Mouse (Mus musculus) CH12.LX (cell line): Measurements from ENCODE around the gene Llcfc1. TPM values are rescaled to one million over a fixed set of nuclear protein-coding genes. Genes with fewer than 3 reads are reported as not detected.

Experiments
- DNase-seq: peaks from one replicate; pipeline ENCODE4 v3.0.0-alpha.2; 2013; ENCODE audit errors: extremely low read depth
- H3K27ac ChIP-seq: 2 replicates; pipeline ENCODE4 v1.5.1; 2012; ENCODE audit warnings: low read depth, mild to moderate bottlenecking, control low read depth, moderate library complexity; ENCODE audit not compliant: insufficient read depth
- H3K27me3 ChIP-seq: replicated peaks from 2 replicates; pipeline ENCODE3; 2012; ENCODE audit warnings: inconsistent platforms
- H3K36me3 ChIP-seq, 2 experiments: replicated peaks in 1 of 2; 2 replicates each; pipeline versions ENCODE3 to v1.6.1; 2012; ENCODE audit warnings: inconsistent platforms in 1 of 2, low read length in 1 of 2, mild to moderate bottlenecking in 1 of 2, mixed read lengths in 1 of 2, moderate library complexity in 1 of 2; ENCODE audit not compliant: control insufficient read depth in 1 of 2, insufficient read depth in 1 of 2
- H3K4me1 ChIP-seq, 2 experiments: 2 replicates each; pipeline ENCODE4 v1.6.1; 2012; ENCODE audit warnings: inconsistent platforms in 1 of 2, moderate library complexity in 1 of 2; ENCODE audit not compliant: insufficient read depth in 2 of 2, control insufficient read depth in 1 of 2
- H3K4me2 ChIP-seq: 2 replicates; pipeline ENCODE4 v1.6.1; 2012; ENCODE audit warnings: low read depth, mild to moderate bottlenecking, control low read depth; ENCODE audit not compliant: poor library complexity, insufficient read depth, severe bottlenecking
- H3K4me3 ChIP-seq, 3 experiments: fragments of 150-350 bp in 1 of 3; sonication (generic) in 1 of 3; replicated peaks in 1 of 3; 2 replicates each; pipeline versions ENCODE3 to v1.5.1; 2011 to 2012; ENCODE audit warnings: low read depth in 2 of 3, low read length in 2 of 3, mild to moderate bottlenecking in 2 of 3, moderate library complexity in 2 of 3, control low read depth in 1 of 3, improper control_type of control experiment in 1 of 3, inconsistent platforms in 1 of 3, mixed read lengths in 1 of 3; ENCODE audit not compliant: poor library complexity in 1 of 3
- H3K79me2 ChIP-seq: replicated peaks from 2 replicates; pipeline ENCODE4 v1.6.1; 2012; ENCODE audit warnings: mild to moderate bottlenecking, moderate library complexity; ENCODE audit not compliant: control insufficient read depth, poor library complexity, insufficient read depth, severe bottlenecking; ENCODE audit errors: extremely low read depth
- H3K9ac ChIP-seq: 2 replicates; pipeline ENCODE4 v1.6.1; 2012; ENCODE audit warnings: low read depth, mild to moderate bottlenecking, control low read depth, moderate library complexity; ENCODE audit not compliant: insufficient read depth
- H3K9me3 ChIP-seq: replicated peaks from 2 replicates; pipeline ENCODE3; 2012; ENCODE audit warnings: low read length, inconsistent platforms, mixed read lengths
- CHD1 ChIP-seq: IDR thresholded peaks from 2 replicates; pipeline ENCODE4 v1.6.1; 2012; ENCODE audit warnings: low read depth, low read length, improper control_type of control experiment, inconsistent platforms
- CHD2 ChIP-seq: IDR thresholded peaks from 2 replicates; pipeline ENCODE4 v1.6.1; 2011; ENCODE audit warnings: low read length, improper control_type of control experiment
- ELF1 ChIP-seq: IDR thresholded peaks from 2 replicates; pipeline ENCODE4 v1.6.1; 2014; ENCODE audit warnings: low read depth, mild to moderate bottlenecking, inconsistent platforms, low read length, improper control_type of control experiment
- EP300 ChIP-seq: IDR thresholded peaks from 2 replicates; pipeline ENCODE4 v1.6.1; 2011; ENCODE audit warnings: low read length, improper control_type of control experiment
- HCFC1 ChIP-seq: IDR thresholded peaks from 2 replicates; pipeline ENCODE4 v1.6.1; 2012; ENCODE audit warnings: low read depth, mild to moderate bottlenecking, inconsistent platforms, low read length, improper control_type of control experiment
- IRF4 ChIP-seq: IDR thresholded peaks from 2 replicates; pipeline ENCODE4 v1.6.1; 2014; ENCODE audit warnings: low read depth, mild to moderate bottlenecking, inconsistent platforms, low read length, improper control_type of control experiment
- JUND ChIP-seq: conservative IDR thresholded peaks from 2 replicates; pipeline ENCODE4 v1.6.1; 2011; ENCODE audit warnings: low read depth, low read length, improper control_type of control experiment
- MAX ChIP-seq: IDR thresholded peaks from 2 replicates; pipeline ENCODE4 v1.6.1; 2011; ENCODE audit warnings: low read length, improper control_type of control experiment
- MAZ ChIP-seq: IDR thresholded peaks from 2 replicates; pipeline ENCODE4 v1.6.1; 2012; ENCODE audit warnings: low read depth, mild to moderate bottlenecking, inconsistent platforms, low read length, improper control_type of control experiment, moderate library complexity
- MEF2A ChIP-seq: IDR thresholded peaks from 2 replicates; pipeline ENCODE4 v1.6.1; 2014; ENCODE audit warnings: low read depth, mild to moderate bottlenecking, inconsistent platforms, low read length, improper control_type of control experiment, borderline replicate concordance
- NELFE ChIP-seq: IDR thresholded peaks from 2 replicates; pipeline ENCODE4 v1.6.1; 2011; ENCODE audit warnings: low read depth, low read length, improper control_type of control experiment
- NRF1 ChIP-seq: IDR thresholded peaks from 2 replicates; pipeline ENCODE4 v1.6.1; 2014; ENCODE audit warnings: low read depth, mild to moderate bottlenecking, inconsistent platforms, low read length, improper control_type of control experiment, moderate library complexity
- PAX5 ChIP-seq: IDR thresholded peaks from 2 replicates; pipeline ENCODE4 v1.6.1; 2012; ENCODE audit warnings: low read length, inconsistent platforms, mixed read lengths
- RCOR1 ChIP-seq: conservative IDR thresholded peaks from 2 replicates; pipeline ENCODE4 v1.6.1; 2012; ENCODE audit warnings: low read depth, mild to moderate bottlenecking, inconsistent platforms, low read length, improper control_type of control experiment
- UBTF ChIP-seq: IDR thresholded peaks from 2 replicates; pipeline ENCODE4 v1.6.1; 2012; ENCODE audit warnings: low read depth, mild to moderate bottlenecking, inconsistent platforms, low read length, improper control_type of control experiment, moderate library complexity
- USF1 ChIP-seq: IDR thresholded peaks from 2 replicates; pipeline ENCODE4 v1.6.1; 2014; ENCODE audit warnings: low read depth, mild to moderate bottlenecking, inconsistent platforms, low read length, improper control_type of control experiment
- USF2 ChIP-seq: conservative IDR thresholded peaks from 2 replicates; pipeline ENCODE4 v1.6.1; 2011; ENCODE audit warnings: low read depth, low read length, improper control_type of control experiment
- ZC3H11A ChIP-seq: IDR thresholded peaks from 2 replicates; pipeline ENCODE4 v1.6.1; 2012; ENCODE audit warnings: low read depth, mild to moderate bottlenecking, inconsistent platforms, low read length, improper control_type of control experiment
- ZKSCAN1 ChIP-seq: IDR thresholded peaks from 2 replicates; pipeline ENCODE4 v1.6.1; 2012; ENCODE audit warnings: low read depth, inconsistent platforms, low read length, improper control_type of control experiment, borderline replicate concordance
- ZMIZ1 ChIP-seq: IDR thresholded peaks from 2 replicates; pipeline ENCODE4 v1.6.1; 2012; ENCODE audit warnings: low read depth, mild to moderate bottlenecking, inconsistent platforms, low read length, improper control_type of control experiment
- dilution Hi-C: fragments of 300-500 bp; cut with MboI; formaldehyde crosslinking; loops from 2 replicates; pipeline ENCODE4 v1.14.3; 2020; ENCODE audit warnings: low sequenced_read_pairs; ENCODE audit not compliant: extremely low pct_unique_long_range_greater_than_20kb, extremely low pct_ligation_motif_present
- in situ Hi-C: fragments of 300-500 bp; cut with MboI; formaldehyde crosslinking; loops from 3 replicates; pipeline ENCODE4 v1.14.3; 2019; ENCODE audit warnings: low sequenced_read_pairs, low pct_ligation_motif_present, low pct_unique_long_range_greater_than_20kb, mixed read lengths
- polyA plus RNA-seq: library from polyadenylated mRNA; unstranded; fragments of >175 nt; gene quantifications from 2 replicates; pipeline ENCODE4 v1.2.1, GENCODE M21; 2012; ENCODE audit warnings: low read depth; ENCODE audit not compliant: insufficient read length
- total RNA-seq, 2 experiments: library from RNA; depleted of rRNA; stranded (reverse); fragments of 300-350 nt in 1 of 2; fragments of >200 nt in 1 of 2; gene quantifications; 2 replicates each; pipeline ENCODE4 v1.2.3; 2012 to 2014

Gene Llcfc1
- total RNA-seq (2012; rRNA removed) (not detected in 2 replicates), total RNA-seq (2014; rRNA removed) (not detected in 2 replicates), polyA plus RNA-seq (not detected in 2 replicates)

GRCm38 (mm10) chr6:41684131-41684530, at the start of gene Llcfc1:
TSS of gene Llcfc1 (plus strand) at chr6:41684431.
- no peaks in the 10 kb centered on the region for H3K9me3 ChIP-seq
- no peak within 1 kb of the TSS for H3K4me2 ChIP-seq
- dilution Hi-C loops (no loop called here), in situ Hi-C loops (no loop called here)
- H3K4me3 ChIP-seq = no peak within 1 kb of the TSS
- H3K27ac ChIP-seq = no peak within 1 kb of the TSS
- H3K79me2 ChIP-seq = no peaks in the 10 kb centered on the region
- H3K4me1 ChIP-seq = no peaks in the 10 kb centered on the region
- no peak within 1 kb of the TSS for H3K9ac ChIP-seq
- DNase-seq = no peak
- no peak for TF ChIP-seq USF1
- no peak for TF ChIP-seq ZKSCAN1
- TF ChIP-seq IRF4 = no peak
- H3K36me3 ChIP-seq = no peaks in the 10 kb centered on the region
- H3K27me3 ChIP-seq = no peaks in the 10 kb centered on the region

GRCm38 (mm10) chr6:41635211-41635610, 49.0 kb upstream of the Llcfc1 start:
- TF ChIP-seq JUND (no peak), UBTF (no peak), NELFE (no peak), CHD2 (no peak), ZC3H11A (no peak), EP300 (no peak), NRF1 (no peak), CHD1 (no peak), PAX5 (no peak), RCOR1 (no peak), ZMIZ1 (no peak), MAZ (no peak), HCFC1 (no peak), MEF2A (no peak), ELF1 (no peak), MAX (no peak), USF2 (no peak)
- in situ Hi-C loops = no loop called here
- DNase-seq = no peak
- Histone ChIP-seq H3K79me2 (no peaks in the 10 kb centered on the region), H3K4me2 (no peak overlapping the region), H3K9me3 (no peaks in the 10 kb centered on the region), H3K36me3 (no peaks in the 10 kb centered on the region), H3K4me3 (no peak overlapping the region), H3K4me1 (peaks cover 0 to 13% of the 10 kb centered on the region in 2 experiments; a peak in 1 of 4 replicates), H3K27ac (no peak overlapping the region), H3K9ac (no peak overlapping the region), H3K27me3 (no peaks in the 10 kb centered on the region)
- dilution Hi-C loops = no loop called here
